Mouse (Mus musculus) urinary bladder, postnatal 36 days (tissue): ENCODE results near the gene Cttnbp2.
A peak's percentile ranks its signal among the peaks of the same experiment; 100 is the strongest.

ENCODE experiments used
- DNase-seq, 2 experiments: peaks; one replicate each; pipeline ENCODE4 v3.0.0; 2022; ENCODE audit warnings: low spot score in 2 of 2, mixed read lengths in 1 of 2

Cttnbp2 gene

DNA sequence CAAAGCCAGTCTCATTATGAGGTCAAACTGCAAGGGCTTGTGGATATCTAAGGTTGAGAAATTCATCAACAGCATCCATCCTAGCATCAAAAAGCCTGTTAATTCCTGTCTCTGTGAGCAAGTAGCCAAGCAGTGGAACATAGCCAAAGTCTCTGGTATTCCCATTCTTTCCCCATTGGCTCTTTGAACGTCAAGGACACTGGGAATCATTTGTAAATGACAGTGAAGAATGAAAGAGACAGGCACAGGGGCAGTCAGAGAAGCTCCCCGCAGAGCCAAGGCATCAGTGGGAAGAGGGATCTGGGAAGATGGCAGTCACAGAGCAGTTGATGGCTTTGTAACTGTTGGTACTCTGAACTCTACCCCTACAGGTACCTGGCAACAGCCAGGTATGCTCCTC lies 46.9 kb downstream of the Cttnbp2 start:
- no peak for DNase-seq

DNA sequence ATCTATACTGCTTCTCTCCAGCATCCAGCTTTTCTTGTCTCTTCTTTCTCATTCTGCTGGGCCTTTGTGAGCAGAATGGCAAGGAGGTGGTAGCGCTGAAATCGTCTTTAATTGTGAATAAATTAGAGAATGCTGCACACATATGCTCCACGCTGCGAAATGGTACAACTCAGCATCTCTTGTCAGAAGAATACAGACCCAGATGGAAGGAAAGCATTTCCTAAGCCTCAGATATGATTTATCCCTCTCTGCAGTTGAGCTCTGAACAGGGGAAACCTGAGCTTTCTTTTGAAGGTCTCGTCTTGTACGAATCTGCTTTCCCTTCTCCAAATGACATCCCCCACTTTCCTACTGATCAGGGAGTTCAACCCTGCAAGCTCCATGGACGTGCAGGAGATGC lies 48.4 kb downstream of the Cttnbp2 start:
- no peak for DNase-seq

DNA sequence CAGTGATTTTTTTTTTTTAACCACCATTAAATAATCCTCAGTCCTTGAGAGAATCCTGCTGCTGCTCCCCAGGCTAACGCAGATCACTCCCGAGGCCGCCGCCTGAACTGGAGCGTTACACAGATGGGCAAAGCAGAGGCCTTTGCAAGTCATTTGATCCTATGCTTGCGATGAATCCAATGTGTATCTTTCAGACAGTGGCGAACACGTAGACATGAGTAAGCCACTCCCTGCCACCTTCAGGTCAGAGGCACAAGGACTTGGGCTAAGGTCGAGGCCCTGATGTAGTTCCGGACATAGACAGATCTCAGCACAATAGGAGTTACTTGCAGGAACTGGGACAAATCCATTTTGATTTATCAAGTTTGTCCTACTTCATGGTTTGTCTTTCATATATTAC lies 49.0 kb downstream of the Cttnbp2 start:
- DNase-seq = no peak

DNA sequence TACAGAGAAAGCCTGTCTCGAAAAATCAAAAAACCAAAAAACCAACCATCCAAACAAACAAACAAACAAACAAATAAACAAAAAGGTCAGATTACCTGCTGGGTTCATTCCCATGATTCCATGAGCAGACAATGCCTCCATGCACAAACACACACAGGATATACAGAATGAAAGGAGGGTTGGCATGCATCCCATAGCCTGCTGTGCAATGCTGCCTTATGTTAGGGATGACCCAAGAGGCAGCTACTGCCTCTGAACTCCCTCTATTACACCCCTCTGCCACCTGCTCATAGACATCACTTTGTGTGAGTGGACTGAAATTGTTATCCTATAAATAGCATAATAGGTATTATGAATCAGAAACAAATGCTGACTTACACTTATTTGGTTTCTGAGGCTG lies 55.0 kb downstream of the Cttnbp2 start:
- no peak for DNase-seq

DNA sequence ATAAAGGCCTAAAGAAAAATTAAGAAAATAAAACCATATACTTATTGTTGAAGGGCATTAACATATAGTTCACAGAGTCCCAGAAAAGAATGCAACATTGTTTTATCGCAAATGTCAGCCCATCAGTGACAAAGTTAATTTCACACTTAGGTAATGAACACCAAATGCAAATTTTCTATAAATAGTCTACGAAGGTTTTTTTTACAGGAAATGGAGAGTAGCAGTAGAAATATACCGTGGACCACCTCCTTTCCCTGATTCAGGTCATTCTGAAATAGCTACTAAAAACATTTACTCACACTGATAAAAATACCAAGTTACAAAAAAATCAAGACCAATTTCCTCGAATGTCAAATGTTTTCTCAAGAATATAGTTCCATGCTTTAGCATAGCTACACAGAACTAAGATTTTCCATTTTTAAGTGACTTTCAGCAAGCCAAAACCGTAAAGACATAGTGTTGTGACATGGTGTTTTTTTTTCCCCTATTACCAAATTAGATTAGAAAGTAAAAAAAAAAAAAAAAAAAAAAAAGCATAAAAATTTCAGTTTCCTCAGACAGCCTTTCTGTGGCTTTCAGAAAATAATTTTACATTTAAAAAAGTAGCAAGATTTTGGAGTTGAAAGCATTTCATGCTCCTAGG lies 64.0 kb downstream of the Cttnbp2 start:
- no peak for DNase-seq

- DNase-seq = no peak
These were observed 66.6 kb downstream of the Cttnbp2 start for GRCm38 (mm10) chr6:18448078-18448477.

- DNase-seq = no peak
These were observed 67.7 kb downstream of the Cttnbp2 start for GRCm38 (mm10) chr6:18446917-18447316.

- no peak for DNase-seq
These were observed 68.3 kb downstream of the Cttnbp2 start for GRCm38 (mm10) chr6:18446359-18446758.

GRCm38 (mm10) chr6:18445747-18446146 lies 68.9 kb downstream of the Cttnbp2 start:
- DNase-seq = peak in 1 of 2 experiments; percentile 4

DNA sequence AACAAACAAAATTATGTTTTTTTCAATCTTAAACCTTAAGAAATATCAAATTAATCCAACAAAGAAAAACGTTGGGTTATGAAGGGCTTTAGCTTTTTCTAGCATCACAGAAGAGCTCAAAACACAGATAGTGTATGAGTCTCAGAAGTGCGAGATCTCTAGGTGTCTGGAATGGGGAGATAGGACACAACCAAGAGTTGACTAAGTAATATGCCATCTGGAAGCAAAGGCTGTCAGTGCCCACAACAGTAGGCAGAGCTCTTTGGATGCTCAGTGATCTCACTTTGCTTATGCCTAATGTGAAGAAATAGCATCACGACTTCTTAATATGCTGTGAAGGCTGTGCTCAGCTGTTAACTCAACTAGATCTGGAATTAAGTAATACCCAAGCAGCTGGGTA lies 72.3 kb downstream of the Cttnbp2 start:
- DNase-seq = no peak

- no peak for DNase-seq
These were observed 73.6 kb downstream of the Cttnbp2 start for GRCm38 (mm10) chr6:18440918-18441532.

DNA sequence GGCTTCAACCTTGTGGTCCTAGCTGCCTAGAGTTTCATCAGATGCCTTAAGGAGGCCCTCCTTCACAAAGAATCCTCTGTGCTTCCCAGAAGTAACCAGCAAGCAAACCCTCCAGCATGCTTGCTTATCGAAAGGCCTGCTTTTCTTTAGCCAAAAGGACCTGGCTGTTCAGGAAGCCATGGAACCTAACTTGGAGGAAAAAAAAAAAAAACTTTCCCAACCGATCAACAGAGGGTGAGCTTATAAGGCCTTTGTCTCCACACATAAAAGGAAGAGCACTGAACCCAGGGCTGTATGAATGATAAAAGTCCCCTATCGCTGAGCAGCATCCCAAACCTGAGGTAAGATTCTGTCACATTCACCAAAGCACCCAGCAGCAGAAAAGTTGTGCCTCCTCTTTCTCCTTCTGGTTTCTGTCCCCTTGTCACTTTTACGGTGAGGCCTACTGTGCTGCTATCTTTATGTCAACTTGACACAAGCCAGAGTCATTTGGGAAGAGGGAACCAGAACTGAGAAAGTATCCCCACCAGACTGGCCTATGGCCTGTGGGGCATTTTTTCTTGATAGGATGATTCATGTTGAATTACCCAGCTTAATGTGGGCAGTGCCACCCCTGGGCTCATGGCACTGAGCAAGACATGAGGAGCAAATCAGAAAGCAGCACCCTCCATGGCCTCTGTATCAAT lies 78.4 kb downstream of the Cttnbp2 start:
- no peak for DNase-seq

- DNase-seq = no peak
These were observed 79.7 kb downstream of the Cttnbp2 start for GRCm38 (mm10) chr6:18434828-18435531.

DNA sequence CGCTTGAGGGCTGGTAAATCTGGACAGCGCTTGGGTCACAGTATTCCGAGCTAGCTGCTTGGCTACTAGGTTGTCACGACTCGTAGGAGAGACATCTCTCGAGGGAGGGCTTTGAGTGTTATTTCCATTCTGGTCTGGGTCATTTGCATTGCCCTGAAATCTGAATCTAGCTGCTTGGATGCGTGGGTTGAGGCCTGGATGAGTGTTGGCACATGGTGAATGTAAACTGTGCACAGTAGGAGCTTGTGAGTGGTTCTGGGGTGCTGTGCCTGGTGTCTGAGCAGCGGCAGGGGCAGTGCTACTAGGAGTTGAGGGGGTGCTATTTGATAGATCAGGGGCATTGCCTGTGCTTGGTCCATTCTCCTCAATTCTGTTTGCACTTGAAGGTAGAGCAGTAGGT lies 80.3 kb downstream of the Cttnbp2 start:
- no peak for DNase-seq

DNA sequence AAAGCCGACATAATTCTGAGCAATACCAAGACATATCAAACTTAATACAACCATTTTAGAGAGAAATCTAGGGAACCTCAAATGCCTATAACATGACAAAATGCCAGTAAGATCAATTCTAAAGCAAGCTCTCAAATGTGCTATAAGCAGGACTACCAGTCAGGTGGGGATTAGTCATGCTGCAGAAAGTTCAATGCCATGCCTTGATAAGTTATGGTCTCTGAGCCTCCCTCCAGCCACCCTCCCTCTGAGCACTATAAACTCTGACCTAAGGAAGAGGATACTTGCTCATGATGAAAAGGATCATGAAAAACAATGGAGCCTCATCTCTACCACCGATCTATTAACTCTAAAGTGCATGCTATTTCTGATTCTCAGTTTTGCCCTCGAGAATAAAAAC lies 82.3 kb downstream of the Cttnbp2 start:
- no peak for DNase-seq

- DNase-seq = no peak
These were observed 82.8 kb downstream of the Cttnbp2 start for GRCm38 (mm10) chr6:18431891-18432290.

DNA sequence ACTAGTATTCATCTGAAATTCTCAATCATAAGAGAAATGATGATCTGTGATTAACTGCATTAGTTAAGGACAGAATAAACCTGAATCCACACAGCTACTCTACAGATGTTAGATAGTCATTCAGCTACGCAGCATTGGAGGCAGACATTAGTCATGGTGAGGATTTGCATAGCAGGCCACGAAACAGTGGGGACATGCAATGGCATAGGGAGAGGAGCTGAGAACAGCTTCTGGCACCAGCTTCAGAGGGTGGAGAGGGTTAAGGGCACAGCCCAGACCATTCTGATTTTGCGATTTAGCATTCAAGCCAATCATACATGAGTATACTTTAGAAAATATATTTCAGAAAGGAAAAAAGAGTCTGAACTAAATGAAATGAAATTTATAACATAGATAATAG lies 84.6 kb downstream of the Cttnbp2 start:
- DNase-seq = no peak

DNA sequence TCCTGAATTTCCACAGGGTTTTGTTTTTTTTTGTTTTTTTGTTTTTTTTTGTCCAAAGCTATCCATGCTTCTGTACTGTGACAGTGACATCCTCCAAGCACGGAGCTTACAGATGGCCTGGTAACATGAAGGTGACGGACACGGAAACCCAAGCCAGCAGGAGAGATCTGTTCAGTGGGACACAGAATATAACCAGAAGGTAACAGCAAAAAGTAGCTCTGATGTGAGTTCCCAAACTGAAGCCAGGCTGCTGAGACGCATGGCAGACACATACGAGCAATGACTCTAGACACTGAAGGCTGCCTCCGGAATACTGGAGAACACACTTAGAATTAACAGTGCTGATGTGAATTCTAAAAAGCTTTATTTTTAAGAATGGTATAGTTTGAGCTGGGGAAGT lies 89.8 kb downstream of the Cttnbp2 start:
- no peak for DNase-seq

GRCm38 (mm10) chr6:18424367-18424766 lies 90.3 kb downstream of the Cttnbp2 start:
- no peak for DNase-seq

- DNase-seq = no peak
These were observed 91.5 kb downstream of the Cttnbp2 start for GRCm38 (mm10) chr6:18423112-18423511.

DNA sequence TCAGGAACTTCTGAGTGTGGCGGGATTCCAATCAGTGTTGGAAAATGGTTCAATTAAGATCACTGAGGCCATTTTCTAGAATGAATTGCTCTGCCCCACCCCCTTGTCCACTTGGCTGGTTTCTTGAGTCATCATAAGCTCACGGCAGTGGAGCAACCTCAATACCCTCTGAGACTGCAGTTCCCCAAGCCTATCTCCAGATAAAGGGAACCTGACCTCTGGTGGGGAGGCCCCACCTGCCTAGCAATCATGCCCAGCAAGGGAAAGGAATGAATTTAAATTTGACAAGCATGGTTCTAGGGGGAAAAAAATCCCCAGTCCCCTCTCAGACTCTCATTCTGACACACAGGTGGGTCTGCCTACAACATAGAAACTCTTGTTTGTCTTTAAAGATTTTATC lies 93.1 kb downstream of the Cttnbp2 start:
- no peak for DNase-seq

DNA sequence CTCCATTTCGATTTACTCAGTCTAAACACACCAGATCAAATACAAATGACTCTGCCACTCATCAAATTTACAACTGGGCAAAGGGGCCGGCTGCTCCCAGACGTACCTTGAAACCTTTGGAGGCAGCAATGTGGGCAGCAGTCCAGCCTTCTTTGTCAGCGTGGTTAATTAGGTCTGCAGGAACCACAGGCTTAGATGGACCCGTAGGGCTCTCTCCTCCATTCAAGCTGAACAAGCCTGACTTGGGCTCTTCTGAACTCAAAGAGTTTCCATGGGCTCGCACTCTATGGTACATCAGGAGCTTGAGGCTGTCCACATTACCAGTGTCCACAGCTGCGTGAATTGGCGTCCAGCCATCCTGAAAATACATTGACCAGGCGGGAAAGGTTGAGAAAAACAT lies 94.0 kb downstream of the Cttnbp2 start:
- DNase-seq = no peak
